Mouse (Mus musculus): ENCODE data around the gene Brinp2.

Gene Brinp2

DNA sequence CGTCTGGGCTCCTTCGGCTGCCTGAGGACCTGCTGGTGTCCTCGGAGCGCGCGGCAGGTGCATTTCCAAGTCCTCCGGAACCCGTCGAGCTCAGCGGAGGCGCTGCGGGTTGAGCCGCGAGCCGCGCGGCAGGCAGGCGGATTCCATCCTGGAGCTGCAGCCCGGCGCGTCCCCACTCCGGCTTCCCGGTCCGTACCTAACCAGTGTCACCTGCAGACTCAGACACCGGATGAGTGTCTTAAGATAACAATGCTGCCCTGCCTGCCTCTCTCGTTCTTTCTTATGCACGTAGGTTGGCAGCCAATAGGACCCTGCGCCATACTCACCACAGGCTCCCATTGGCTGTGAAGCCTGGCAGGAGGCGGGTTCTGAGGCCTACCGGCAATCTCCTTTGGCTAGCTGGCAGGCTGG, at the start of gene Brinp2:
Gene Brinp2 (minus strand): TSS at position 276 of the 411 bp plus-strand sequence.
- peak; percentile 94 for DNase-seq (ENCODE audit: low read depth, low spot score)

DNA sequence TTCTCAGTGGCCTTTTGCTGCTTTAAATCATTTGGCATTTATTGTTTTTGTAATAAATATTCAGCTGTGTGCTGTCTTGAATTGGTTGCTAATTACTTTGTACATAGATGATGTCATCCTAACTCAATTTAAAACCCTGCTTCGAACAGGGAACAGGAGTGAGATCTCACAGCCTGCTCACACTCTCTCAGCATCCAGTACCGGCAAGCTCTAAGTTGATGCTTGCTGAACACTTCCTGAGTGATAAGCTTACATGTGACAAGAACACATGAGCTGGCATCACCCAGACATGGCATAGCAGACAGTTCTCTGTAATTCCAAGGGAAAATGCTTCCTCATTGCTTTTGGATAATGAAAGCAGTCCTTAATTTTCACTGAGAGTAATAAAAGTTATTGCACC, 44.8 kb upstream of the Brinp2 start:
- DNase-seq (ENCODE audit: low read depth, low spot score), result no peak

- no peak for DNase-seq (ENCODE audit: low read depth, low spot score)
These were observed 40.9 kb upstream of the Brinp2 start for GRCm38 (mm10) chr1:158397058-158397457.

GRCm38 (mm10) chr1:158390693-158391092, 34.6 kb upstream of the Brinp2 start:
- no peak for DNase-seq (ENCODE audit: low read depth, low spot score)

- no peak for DNase-seq (ENCODE audit: low read depth, low spot score)
These were observed 32.9 kb upstream of the Brinp2 start for GRCm38 (mm10) chr1:158388995-158389394.

DNA sequence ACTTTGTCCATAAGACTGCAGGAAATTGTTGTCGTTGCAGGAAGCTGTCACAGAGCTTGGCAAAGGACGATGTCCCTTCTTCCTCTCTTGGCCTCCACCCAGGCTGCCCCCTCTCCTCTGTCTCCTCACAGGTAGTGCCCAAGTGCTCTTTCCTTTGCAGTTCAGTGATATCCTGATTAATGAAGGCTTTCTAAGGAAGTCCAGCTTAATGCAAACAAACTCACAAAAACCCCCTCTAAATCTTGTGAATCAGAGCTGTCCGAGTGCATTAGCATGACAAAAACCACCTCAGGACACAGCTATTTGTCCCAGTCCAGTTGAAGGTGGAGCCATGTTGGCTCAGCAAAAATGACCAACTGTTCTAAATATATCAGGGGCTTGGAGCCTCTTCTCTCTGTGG, 30.7 kb upstream of the Brinp2 start:
- no peak for DNase-seq (ENCODE audit: low read depth, low spot score)

DNA sequence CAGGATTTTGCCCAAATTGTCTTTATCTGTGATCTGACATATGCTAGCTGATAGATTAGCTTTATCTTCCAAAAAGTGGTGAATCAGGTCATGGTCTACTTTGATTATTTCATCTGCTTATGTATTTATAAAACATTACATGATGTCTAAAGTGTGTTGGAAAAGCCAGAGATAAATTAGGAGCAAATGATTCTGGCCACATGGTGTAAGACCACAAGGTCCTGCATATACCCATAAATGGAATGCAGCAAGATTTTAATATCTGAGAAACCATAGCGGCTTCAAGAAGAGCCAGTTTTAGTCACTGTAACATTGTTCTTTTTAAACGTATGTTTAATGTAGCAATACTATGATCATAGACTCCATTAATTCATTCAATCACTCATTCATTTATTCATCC, 29.2 kb upstream of the Brinp2 start:
- DNase-seq (ENCODE audit: low read depth, low spot score), result no peak

GRCm38 (mm10) chr1:158383210-158383609, 27.1 kb upstream of the Brinp2 start:
- DNase-seq (ENCODE audit: low read depth, low spot score), result no peak

- no peak for DNase-seq (ENCODE audit: low read depth, low spot score)
These were observed 26.2 kb upstream of the Brinp2 start for GRCm38 (mm10) chr1:158382277-158382676.

DNA sequence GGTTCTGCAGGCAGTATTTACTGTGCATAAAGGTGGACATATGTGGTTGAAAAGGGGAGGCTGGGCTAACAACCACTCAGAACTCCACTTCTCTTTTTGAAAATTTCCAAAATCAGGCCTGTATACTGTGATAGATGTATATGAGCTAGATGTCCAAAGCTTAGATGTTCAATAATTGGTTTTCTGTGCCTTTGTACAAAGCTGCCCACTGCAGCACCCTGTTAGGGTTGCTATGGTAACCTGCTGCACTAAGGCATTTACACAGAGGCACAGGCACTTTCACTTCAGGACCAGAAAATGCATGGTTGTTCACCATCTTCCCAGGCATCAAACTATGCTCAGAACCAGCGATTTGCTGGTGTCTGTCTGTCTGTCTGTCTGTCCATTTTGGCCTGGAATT, 8.3 kb upstream of the Brinp2 start:
- no peak for DNase-seq (ENCODE audit: low read depth, low spot score)

DNA sequence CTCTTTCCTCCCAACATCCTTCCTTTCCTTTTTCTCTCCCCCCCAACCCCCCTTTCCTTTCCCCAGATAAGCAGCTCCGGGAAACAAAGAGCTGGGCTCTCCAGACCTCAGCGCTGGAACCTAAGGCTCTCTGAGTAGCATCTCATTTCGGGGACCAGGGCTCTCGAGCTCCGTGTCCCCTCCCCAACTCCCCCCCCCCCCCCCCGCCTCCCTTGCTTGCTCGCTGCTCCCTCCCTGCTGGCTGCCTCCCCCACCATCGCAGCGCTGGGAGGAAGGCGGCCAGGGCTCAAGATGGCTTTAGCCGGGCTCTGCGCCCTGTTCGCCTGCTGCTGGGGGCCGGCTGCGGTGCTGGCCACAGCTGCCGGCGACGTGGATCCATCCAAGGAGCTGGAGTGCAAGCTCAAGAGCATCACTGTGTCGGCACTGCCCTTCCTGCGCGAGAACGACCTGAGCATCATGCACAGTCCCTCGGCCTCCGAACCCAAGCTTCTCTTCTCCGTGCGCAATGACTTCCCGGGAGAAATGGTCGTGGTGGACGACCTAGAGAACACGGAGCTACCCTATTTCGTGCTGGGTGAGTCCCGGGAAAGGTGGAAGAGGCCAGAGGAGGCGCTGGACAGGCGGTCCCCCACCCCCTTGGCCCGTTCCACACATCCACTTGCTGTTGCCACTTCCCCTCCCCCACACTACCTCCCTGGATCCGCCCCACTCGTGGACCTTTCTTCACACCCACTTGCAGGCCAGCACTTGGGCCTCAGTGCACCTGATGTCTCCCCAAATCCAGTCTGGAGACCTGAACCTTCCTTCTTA, 6.4 kb upstream of the Brinp2 start:
- no peak for DNase-seq (ENCODE audit: low read depth, low spot score)

DNA sequence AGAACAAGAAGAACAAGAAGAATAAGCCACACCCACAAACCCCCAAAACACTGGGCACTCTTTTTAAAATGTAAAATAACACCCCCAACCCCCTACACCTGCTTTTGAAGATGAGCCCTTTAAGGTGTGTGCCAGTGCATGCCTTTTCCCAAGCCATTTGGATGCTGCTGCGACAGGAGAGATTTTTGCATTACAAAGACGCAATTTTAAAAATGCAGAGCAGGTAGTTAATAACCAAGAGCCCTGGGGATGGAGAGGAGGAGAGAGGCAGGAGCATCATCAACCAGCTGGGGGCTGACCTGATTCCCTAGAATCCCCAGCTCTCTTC, 5.8 kb upstream of the Brinp2 start, which contains the start of gene Astn1:
Gene Astn1 (plus strand): TSS at position 310 of the 328 bp plus-strand sequence.
- DNase-seq (ENCODE audit: low read depth, low spot score), result no peak

GRCm38 (mm10) chr1:158355177-158356050, 712 bp downstream of the Brinp2 start:
- no peak for DNase-seq (ENCODE audit: low read depth, low spot score)

- DNase-seq (ENCODE audit: low read depth, low spot score), result no peak
These were observed 2.3 kb downstream of the Brinp2 start for GRCm38 (mm10) chr1:158353656-158354371.

DNA sequence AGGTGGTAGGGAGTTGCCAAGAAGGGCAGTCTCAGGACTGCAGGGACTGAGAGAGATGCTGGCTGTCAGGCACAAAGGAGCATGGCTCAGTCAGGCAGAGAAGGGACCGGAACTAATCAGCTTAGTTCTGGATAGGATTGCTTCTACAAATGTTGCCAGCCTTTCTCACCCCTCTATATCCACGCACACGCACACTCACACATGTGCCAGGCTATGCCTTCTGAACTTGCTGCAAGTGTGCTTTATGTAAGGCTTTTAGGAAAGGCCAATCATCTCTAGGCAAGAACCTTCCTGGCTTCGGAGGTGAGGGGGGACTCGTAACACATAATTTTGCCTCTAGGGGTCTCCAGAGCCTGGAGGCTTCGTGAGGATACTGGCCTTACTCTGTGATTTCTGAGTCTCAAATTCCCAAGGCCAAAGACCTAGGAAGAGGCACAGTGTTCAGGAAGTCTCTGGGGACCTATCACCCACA, 12.8 kb downstream of the Brinp2 start:
- DNase-seq (ENCODE audit: low read depth, low spot score), result no peak

GRCm38 (mm10) chr1:158328839-158329238, 27.3 kb downstream of the Brinp2 start:
- no peak for DNase-seq (ENCODE audit: low read depth, low spot score)

DNA sequence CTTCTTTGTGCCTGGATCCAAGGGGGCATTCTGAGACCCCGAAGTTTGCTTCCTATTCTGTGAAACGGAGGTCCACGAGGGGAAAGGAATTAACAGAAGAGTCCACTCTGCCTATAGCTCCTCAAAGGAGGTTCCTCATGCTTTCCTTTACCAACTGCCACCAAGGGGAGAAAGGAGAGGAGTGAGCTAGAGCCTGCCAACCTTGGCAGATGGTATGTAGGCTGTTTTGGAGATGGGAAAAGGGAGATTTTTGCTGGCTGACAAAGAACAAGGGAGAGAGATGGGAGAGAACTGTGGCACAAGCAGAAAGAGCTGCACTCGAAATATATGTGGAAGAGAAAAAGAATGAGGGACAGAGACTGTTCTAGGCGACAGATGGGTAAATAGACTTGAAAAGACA, 28.0 kb downstream of the Brinp2 start:
- peak; percentile 97 for DNase-seq (ENCODE audit: low read depth, low spot score)

DNA sequence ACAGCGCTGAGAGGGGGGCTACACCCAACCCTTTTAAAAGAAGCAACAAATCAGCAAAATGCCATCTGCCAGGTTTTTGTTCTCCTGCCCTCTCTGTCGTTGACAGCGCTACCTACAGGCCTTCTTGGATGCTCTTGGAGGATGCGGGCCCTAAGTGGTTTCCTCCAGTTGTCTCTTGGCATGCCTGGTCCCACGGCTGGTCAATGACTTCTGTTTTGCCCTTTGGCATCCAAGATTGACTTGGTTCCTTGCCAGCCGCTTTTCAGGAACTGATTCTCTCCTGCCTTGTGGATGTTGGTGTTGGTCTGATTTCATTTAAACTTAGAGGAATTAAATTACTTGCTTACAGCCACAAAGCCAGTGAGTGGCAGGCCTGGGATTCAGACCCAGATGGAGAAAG, 32.8 kb downstream of the Brinp2 start:
- no peak for DNase-seq (ENCODE audit: low read depth, low spot score)

DNA sequence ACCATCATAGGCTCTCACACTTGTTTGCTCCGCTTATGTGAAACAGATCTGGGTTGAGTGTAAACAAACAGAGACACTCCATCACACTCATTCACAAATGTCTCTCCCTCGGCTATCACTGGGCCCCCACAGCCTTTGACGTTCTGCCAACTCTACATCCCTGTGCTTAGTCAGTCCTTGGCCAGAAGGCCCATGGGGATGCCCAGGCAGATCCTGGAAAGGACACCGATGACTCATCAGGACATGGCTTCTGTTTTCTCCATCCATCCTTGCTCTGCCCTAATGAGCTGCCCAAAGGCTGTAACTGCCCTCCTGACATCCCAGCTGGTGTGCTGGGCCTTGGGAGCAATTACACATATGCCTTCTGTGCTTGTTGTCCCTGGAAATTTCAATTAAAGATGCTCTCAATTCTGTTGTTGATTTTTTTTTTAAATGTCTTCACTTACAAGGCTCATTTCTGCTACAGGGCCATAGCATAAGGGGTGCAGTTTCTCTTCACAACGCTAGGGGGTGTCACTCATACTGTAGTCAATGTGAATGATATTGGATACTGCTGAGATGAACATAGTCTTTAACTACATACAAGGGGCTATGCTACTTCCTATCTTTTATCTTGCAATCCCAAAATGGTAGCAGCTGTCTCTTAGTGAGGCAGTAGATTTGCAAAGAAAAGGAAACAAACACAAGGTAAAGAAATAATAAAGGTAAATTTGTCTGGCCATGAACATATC, 45.5 kb downstream of the Brinp2 start:
- DNase-seq (ENCODE audit: low read depth, low spot score), result no peak

GRCm38 (mm10) chr1:158297042-158297441, 59.1 kb downstream of the Brinp2 start:
- DNase-seq (ENCODE audit: low read depth, low spot score), result no peak

GRCm38 (mm10) chr1:158296287-158296931, 59.7 kb downstream of the Brinp2 start:
- DNase-seq (ENCODE audit: low read depth, low spot score), result peak; percentile 47
